Mouse (Mus musculus) thymus, postnatal 0 days (tissue): ENCODE measurements around the gene Gnptab. TPM values are rescaled to one million over a fixed set of nuclear protein-coding genes. Genes with fewer than 3 reads are reported as not detected.
"Not testable (repeated sequence)": the region's sequence is repeated elsewhere in the genome, so short reads cannot be mapped to it uniquely, and the experiment has no call there.

Source experiments
- DNase-seq: peaks from one replicate; pipeline ENCODE4 v3.0.0-alpha.2; 2015; ENCODE audit warnings: low spot score
- polyA plus RNA-seq: library from polyadenylated mRNA; unstranded; fragments of >200 nt; fragmentation: Nextera tagmentation; extraction: Ambion mirVana; gene quantifications from 2 replicates; pipeline ENCODE4 v1.2.1, GENCODE M21; 2015

Gene Gnptab
- polyA plus RNA-seq, 1 experiment from 2014 or later, result 9.6 TPM

DNA sequence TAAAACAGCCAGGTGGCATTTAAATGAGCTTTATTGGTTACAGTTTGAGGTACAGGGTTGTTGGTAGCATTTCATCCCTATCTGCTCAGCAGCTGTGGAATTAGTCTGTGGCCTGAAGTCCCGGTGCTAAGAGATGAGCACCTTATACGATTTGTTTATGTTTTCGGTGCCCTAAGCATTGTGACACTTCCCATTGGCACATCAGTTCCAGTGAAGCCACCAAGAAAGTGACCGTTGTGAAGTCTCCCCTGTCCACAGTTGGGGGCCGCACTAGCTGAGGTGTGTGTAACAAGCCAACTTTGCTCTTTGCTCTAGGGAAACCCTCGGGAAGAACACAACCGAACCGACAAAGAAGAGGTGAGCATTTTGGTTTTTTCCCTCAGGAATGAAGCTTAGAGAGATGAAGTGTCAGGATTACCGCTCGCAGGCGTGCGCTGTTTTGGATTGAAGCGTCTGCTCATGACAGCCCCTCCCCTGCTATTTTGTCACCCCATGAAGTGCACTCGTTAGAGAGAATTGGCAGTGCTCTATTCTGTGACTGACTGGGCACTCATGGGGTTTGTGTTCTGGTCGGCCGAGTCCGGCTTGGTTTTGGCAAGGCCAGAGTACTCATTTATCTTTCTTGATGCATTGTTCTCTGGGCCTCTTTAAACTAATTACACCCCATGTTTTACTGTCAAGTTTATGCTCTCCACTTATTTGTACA lies 33.5 kb downstream of the Gnptab start:
- no peak for DNase-seq

DNA sequence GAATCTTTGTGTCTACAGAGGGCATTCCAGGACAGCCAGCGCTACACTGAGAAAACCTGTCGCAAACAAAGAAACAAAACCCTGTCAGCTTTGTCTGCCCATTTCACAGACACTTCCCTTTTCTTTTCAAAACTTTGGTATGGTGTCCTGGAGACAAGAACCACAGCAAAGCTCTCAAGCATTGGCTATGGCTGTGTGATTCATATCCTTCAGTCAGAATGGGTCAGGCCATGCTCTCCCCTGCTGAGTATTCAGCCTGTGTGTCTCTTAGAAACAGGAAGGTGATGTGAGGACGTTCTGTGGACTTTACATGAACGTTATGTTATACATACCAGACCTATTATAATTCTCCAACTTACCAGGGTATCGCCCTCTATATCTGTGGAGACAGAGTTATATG lies 38.8 kb downstream of the Gnptab start:
- no peak for DNase-seq

- DNase-seq, result no peak
Observed at GRCm38 (mm10) chr10:88420141-88420541, 41.2 kb downstream of the Gnptab start.

GRCm38 (mm10) chr10:88420655-88421435 lies 41.9 kb downstream of the Gnptab start:
- DNase-seq, result no peak

DNA sequence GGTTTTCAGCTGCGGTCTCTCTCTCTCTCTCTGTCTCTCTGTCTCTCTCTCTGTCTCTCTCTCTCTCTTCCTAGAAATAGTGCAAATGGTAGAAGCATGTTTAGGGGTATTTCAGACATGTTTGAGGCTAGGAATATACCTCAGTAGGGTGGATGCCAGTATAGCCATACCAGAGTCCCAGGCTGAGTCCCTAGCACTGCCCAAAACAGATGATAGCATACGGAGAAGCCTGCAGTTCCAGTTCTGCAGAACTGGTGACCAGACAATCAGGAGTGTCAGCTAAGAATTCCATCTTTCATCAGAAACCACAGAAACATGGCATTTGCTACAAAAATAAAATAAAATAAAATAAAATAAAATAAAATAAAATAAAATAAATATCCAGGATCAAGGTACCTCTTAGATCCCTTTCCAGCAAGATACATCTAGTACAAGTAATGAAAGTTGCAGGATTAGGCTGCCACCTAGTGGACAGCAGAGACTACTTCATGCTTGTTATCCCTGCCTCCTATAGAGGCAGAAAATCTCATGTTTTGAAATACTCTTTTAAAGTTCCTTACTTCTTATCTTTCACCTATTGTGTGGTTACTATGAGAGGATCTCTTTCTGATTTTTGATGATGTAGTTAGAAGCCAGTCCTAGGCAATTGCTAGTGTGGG lies 47.4 kb downstream of the Gnptab start:
- peak; percentile 76 for DNase-seq

DNA sequence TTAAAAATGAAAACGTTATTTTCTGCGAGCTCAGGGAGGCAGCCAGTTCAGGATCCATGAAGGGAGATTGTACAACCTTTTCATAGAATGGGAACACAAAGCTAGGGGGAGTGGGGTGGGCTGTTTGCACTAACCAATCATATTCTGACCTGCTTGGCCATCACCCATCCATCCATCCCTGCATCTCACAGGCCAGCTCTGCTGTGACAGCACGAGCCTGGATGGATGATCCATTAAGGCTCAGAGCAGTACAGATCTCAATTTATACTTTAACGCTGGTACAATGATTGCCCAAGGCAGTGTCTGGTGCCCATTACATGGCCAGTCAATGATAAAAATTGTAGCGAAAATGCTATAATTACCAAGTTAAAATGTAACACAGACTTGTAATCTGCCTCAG lies 48.0 kb downstream of the Gnptab start:
- no peak for DNase-seq

DNA sequence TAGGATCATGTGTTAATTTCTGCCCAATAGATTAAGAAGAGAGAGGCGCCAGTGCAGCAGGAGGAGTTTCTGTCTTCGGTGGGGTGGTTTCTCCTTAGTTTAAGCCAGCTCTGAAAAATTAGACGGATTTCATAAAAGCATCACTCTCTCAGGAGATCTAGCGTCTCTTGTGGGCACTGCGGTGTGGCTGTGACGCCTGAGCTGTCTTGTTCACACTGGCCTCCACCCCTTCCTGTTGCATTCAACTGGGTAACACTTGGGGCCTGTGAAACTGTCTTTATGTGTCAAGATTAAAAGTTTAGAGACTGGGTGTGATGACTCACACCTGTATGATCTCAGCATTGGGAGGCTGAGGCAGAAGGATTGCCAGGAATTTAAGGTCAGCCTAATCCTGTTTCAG lies 49.1 kb downstream of the Gnptab start:
- DNase-seq, result no peak

DNA sequence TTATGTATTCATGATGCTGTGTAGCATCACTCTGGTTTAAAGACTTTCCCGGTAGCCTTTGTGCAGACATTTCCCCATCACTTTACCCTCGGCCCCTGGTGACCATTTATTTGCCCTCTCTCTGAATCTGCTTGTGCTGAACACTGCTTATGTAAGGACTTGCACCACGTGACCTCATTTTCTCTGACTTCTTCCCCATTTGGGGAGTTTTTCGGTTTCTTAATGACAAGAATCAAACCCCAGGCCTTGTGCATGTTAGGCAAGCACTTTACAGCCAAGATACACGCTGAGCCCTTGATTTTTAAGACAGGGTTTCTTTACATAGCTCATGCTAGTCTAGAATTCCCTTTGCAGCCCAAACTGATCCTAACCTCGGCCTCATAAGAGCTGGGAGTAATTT lies 62.3 kb downstream of the Gnptab start:
- DNase-seq, result no peak

GRCm38 (mm10) chr10:88451221-88451620 lies 72.3 kb downstream of the Gnptab start:
- DNase-seq, result no peak

- DNase-seq, result no peak
Observed at GRCm38 (mm10) chr10:88451990-88452389, 73.1 kb downstream of the Gnptab start.

DNA sequence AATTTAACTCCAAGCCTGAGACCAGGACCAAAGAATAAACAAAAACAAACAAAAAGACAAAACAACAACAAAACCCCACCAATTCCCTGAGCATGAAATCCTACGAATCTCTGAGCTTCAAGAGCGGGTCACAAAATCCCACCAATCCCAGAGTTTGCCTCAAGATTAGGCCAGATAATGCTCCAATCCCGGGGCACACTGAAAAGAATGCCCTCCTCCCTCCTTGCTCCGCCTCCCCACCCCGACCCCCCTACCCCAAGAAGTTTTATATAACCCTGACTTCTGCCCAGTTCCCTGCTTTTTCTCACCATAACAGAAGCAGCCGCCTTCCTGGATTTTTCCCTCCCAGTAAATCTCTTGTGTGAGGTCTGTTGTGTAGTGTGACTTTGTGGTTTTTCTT lies 78.9 kb downstream of the Gnptab start:
- DNase-seq, result no peak

- DNase-seq, result no peak
Observed at GRCm38 (mm10) chr10:88459502-88459992, 80.6 kb downstream of the Gnptab start, which contains the start of gene Sycp3. Sycp3 (plus strand) TSS chr10:88459569.

GRCm38 (mm10) chr10:88460122-88460820 lies 81.3 kb downstream of the Gnptab start:
- DNase-seq, result no peak

DNA sequence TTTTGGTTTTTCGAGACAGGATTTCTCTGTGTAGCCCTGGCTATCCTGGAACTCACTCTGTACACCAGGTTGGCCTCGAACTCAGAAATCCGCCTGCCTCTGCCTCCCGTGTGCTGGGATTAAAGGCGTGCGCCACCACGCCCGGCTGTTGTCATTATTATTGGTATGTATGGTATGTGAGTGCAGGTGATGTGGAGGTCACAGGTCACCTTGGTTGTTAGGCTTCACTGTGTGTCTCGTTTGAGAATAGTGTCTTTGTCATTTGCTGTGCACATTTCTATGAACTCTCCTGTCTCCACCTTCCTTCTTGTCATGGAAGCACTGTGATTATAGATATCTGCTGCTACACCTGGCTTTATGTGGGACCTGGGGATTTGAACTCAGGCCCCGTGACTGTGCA lies 103.9 kb downstream of the Gnptab start:
- not testable (repeated sequence) for DNase-seq

GRCm38 (mm10) chr10:88488629-88489028 lies 109.7 kb downstream of the Gnptab start:
- no peak for DNase-seq

GRCm38 (mm10) chr10:88491632-88492031 lies 112.7 kb downstream of the Gnptab start:
- DNase-seq, result no peak

GRCm38 (mm10) chr10:88492658-88493057 lies 113.7 kb downstream of the Gnptab start:
- DNase-seq, result no peak

- no peak for DNase-seq
Observed at GRCm38 (mm10) chr10:88494959-88495587, 116.1 kb downstream of the Gnptab start.
